Mouse (Mus musculus): ENCODE measurements around the gene Gm7233. TPM values are rescaled to one million over a fixed set of nuclear protein-coding genes. Genes with fewer than 3 reads are reported as not detected.

Gene Gm7233
- polyA plus RNA-seq (2014; fragmentation: Illumina TruSeq; extraction: RNeasy Lipid Tissue Mini Kit (QIAGEN cat#74804); ENCODE audit: low read depth, low replicate concordance), result not detected

GRCm38 (mm10) chr14:43179567-43179966, at the start of gene Gm7233:
Gm7233 (plus strand) TSS chr14:43179867.

DNA sequence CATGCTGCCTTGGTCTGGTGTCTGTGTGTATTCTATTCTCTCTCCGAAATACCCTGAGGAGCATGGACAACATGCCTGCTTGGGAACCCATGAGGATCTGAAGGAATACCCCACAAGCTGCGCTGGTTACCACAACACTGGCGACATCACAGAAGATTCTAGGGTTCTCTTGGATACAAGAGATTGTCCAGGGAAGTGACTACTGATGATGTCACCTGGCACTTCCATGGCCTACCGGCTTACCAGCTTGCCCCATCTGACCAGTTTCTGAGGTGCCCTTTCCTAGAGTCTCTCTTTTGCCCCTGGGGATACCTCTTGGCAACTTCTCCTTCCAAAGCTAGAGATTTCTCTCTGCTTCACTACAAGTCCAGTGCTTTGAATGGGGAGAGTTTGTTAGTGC, 55.5 kb downstream of the Gm7233 start, which contains the start of gene Gm8122:
Gene Gm8122 (minus strand): TSS at position 101 of the 400 bp plus-strand sequence.

Other genes starting within 250 kb of the Gm7233 start
- not detected for gene Gm8082, start 186.2 kb upstream of the Gm7233 start, polyA plus RNA-seq (2014; fragmentation: Illumina TruSeq; extraction: RNeasy Lipid Tissue Mini Kit (QIAGEN cat#74804); ENCODE audit: low read depth, low replicate concordance)
- not detected for gene Gm10376, start 164.2 kb upstream of the Gm7233 start, polyA plus RNA-seq (2014; fragmentation: Illumina TruSeq; extraction: RNeasy Lipid Tissue Mini Kit (QIAGEN cat#74804); ENCODE audit: low read depth, low replicate concordance)
- not detected for gene Gm8094, start 103.2 kb upstream of the Gm7233 start, polyA plus RNA-seq (2014; fragmentation: Illumina TruSeq; extraction: RNeasy Lipid Tissue Mini Kit (QIAGEN cat#74804); ENCODE audit: low read depth, low replicate concordance)
- gene Gm8104, start 79.3 kb upstream of the Gm7233 start, polyA plus RNA-seq (2014; fragmentation: Illumina TruSeq; extraction: RNeasy Lipid Tissue Mini Kit (QIAGEN cat#74804); ENCODE audit: low read depth, low replicate concordance), result not detected
- not detected for gene Gm8122, start 55.4 kb downstream of the Gm7233 start, polyA plus RNA-seq (2014; fragmentation: Illumina TruSeq; extraction: RNeasy Lipid Tissue Mini Kit (QIAGEN cat#74804); ENCODE audit: low read depth, low replicate concordance)
- not detected for gene Gm8126, start 78.8 kb downstream of the Gm7233 start, polyA plus RNA-seq (2014; fragmentation: Illumina TruSeq; extraction: RNeasy Lipid Tissue Mini Kit (QIAGEN cat#74804); ENCODE audit: low read depth, low replicate concordance)
- gene Gm9732, start 95.2 kb downstream of the Gm7233 start, polyA plus RNA-seq (2014; fragmentation: Illumina TruSeq; extraction: RNeasy Lipid Tissue Mini Kit (QIAGEN cat#74804); ENCODE audit: low read depth, low replicate concordance), result not detected
- gene Gm8127, start 114.0 kb downstream of the Gm7233 start, polyA plus RNA-seq (2014; fragmentation: Illumina TruSeq; extraction: RNeasy Lipid Tissue Mini Kit (QIAGEN cat#74804); ENCODE audit: low read depth, low replicate concordance), result not detected
- not detected for gene 1700001F09Rik, start 167.9 kb downstream of the Gm7233 start, polyA plus RNA-seq (2014; fragmentation: Illumina TruSeq; extraction: RNeasy Lipid Tissue Mini Kit (QIAGEN cat#74804); ENCODE audit: low read depth, low replicate concordance)
- not detected for gene Gm8138, start 236.5 kb downstream of the Gm7233 start, polyA plus RNA-seq (2014; fragmentation: Illumina TruSeq; extraction: RNeasy Lipid Tissue Mini Kit (QIAGEN cat#74804); ENCODE audit: low read depth, low replicate concordance)

All from sigmoid colon, adult 10 weeks (tissue).